Mouse (Mus musculus) MEL (cell line): ENCODE results near the gene Lpar5. TPM values are rescaled to one million over a fixed set of nuclear protein-coding genes. Genes with fewer than 3 reads are reported as not detected.

Experiments used
- DNase-seq: peaks from one replicate; pipeline ENCODE4 v3.0.0; 2011; ENCODE audit warnings: low read depth, low spot score
- H3K27ac ChIP-seq: 2 replicates; pipeline ENCODE4 v1.5.1; 2012; ENCODE audit warnings: low read depth, mild to moderate bottlenecking, control low read depth, low read length, moderate library complexity; ENCODE audit not compliant: control insufficient read depth
- H3K27me3 ChIP-seq, 2 experiments: fragments of 150-350 bp in 1 of 2; sonication (generic) in 1 of 2; 2 replicates each; pipeline ENCODE4 v1.6.1; 2012; ENCODE audit warnings: low read length in 2 of 2, mild to moderate bottlenecking in 2 of 2, improper control_type of control experiment in 1 of 2, moderate library complexity in 1 of 2; ENCODE audit not compliant: insufficient read depth in 2 of 2, control insufficient read depth in 1 of 2
- H3K36me3 ChIP-seq, 2 experiments: 2 replicates each; pipeline ENCODE4 v1.6.1; 2012 to 2014; ENCODE audit warnings: low read length in 2 of 2, improper control_type of control experiment in 1 of 2, inconsistent platforms in 1 of 2, mild to moderate bottlenecking in 1 of 2; ENCODE audit not compliant: insufficient read depth in 2 of 2, control insufficient read depth in 1 of 2
- H3K4me1 ChIP-seq, 2 experiments: fragments of 150-350 bp in 1 of 2; sonication (generic) in 1 of 2; 2 replicates each; pipeline ENCODE4 v1.6.1; 2012; ENCODE audit warnings: low read length in 2 of 2, improper control_type of control experiment in 1 of 2, mild to moderate bottlenecking in 1 of 2; ENCODE audit not compliant: insufficient read depth in 2 of 2, control insufficient read depth in 1 of 2
- H3K4me3 ChIP-seq, 2 experiments: fragments of 150-350 bp in 1 of 2; sonication (generic) in 1 of 2; 2 replicates each; pipeline ENCODE4 v1.5.1; 2012; ENCODE audit warnings: low read depth in 2 of 2, low read length in 2 of 2, mild to moderate bottlenecking in 2 of 2, moderate library complexity in 2 of 2, control low read depth in 1 of 2, improper control_type of control experiment in 1 of 2; ENCODE audit not compliant: control insufficient read depth in 1 of 2, insufficient read depth in 1 of 2
- H3K79me2 ChIP-seq: 2 replicates; pipeline ENCODE4 v1.6.1; 2012; ENCODE audit warnings: mild to moderate bottlenecking, low read length, moderate library complexity; ENCODE audit not compliant: control insufficient read depth, poor library complexity, insufficient read depth
- H3K9ac ChIP-seq: 2 replicates; pipeline ENCODE4 v1.6.1; 2012; ENCODE audit warnings: low read depth, mild to moderate bottlenecking, control low read depth, low read length, moderate library complexity; ENCODE audit not compliant: control insufficient read depth, poor library complexity, severe bottlenecking
- H3K9me3 ChIP-seq: fragments of 150-350 bp; sonication (generic); replicated peaks from 2 replicates; pipeline ENCODE4 v1.6.1; 2012; ENCODE audit warnings: mild to moderate bottlenecking, low read length, improper control_type of control experiment, moderate library complexity; ENCODE audit not compliant: insufficient read depth
- CHD2 ChIP-seq: IDR thresholded peaks from 2 replicates; pipeline ENCODE4 v1.6.1; 2011; ENCODE audit warnings: low read length, improper control_type of control experiment
- CTCF ChIP-seq, 3 experiments: IDR thresholded peaks in 2 of 3; conservative IDR thresholded peaks in 1 of 3; 2 replicates each; pipeline ENCODE4 v1.5.1; 2011 to 2012; ENCODE audit warnings: low read length in 3 of 3, low read depth in 2 of 3, mild to moderate bottlenecking in 2 of 3, improper control_type of control experiment in 1 of 3, inconsistent platforms in 1 of 3, mixed read lengths in 1 of 3, moderate library complexity in 1 of 3; ENCODE audit not compliant: control insufficient read depth in 1 of 3, insufficient read depth in 1 of 3, poor library complexity in 1 of 3, severe bottlenecking in 1 of 3
- E2F4 ChIP-seq: IDR thresholded peaks from 2 replicates; pipeline ENCODE4 v1.6.1; 2011; ENCODE audit warnings: low read depth, low read length, improper control_type of control experiment, borderline replicate concordance
- ELF1 ChIP-seq: IDR thresholded peaks from 2 replicates; pipeline ENCODE4 v1.6.1; 2014; ENCODE audit warnings: low read depth, mild to moderate bottlenecking, inconsistent platforms, low read length, improper control_type of control experiment, moderate library complexity
- EP300 ChIP-seq, 2 experiments: IDR thresholded peaks; 2 replicates each; pipeline ENCODE4 v1.6.1; 2011; ENCODE audit warnings: improper control_type of control experiment in 2 of 2, low read length in 2 of 2, low read depth in 1 of 2, mild to moderate bottlenecking in 1 of 2
- ETS1 ChIP-seq: IDR thresholded peaks from 2 replicates; pipeline ENCODE4 v1.6.1; 2012; ENCODE audit warnings: low read depth, mild to moderate bottlenecking, inconsistent platforms, low read length, improper control_type of control experiment, moderate library complexity
- GABPA ChIP-seq: IDR thresholded peaks from 2 replicates; pipeline ENCODE4 v1.6.1; 2012; ENCODE audit warnings: low read depth, mild to moderate bottlenecking, inconsistent platforms, low read length, improper control_type of control experiment, moderate library complexity
- GATA1 ChIP-seq: IDR thresholded peaks from 2 replicates; pipeline ENCODE4 v1.6.1; 2011; ENCODE audit warnings: low read depth, low read length, improper control_type of control experiment
- JUND ChIP-seq: IDR thresholded peaks from 2 replicates; pipeline ENCODE4 v1.6.1; 2011; ENCODE audit warnings: low read depth, mild to moderate bottlenecking, improper control_type of control experiment, low read length
- KAT2A ChIP-seq: conservative IDR thresholded peaks from 2 replicates; pipeline ENCODE4 v1.6.1; 2012; ENCODE audit warnings: low read depth, low read length, improper control_type of control experiment, inconsistent platforms
- MAX ChIP-seq: IDR thresholded peaks from 2 replicates; pipeline ENCODE4 v1.6.1; 2011; ENCODE audit warnings: low read length, improper control_type of control experiment
- MAZ ChIP-seq: IDR thresholded peaks from 2 replicates; pipeline ENCODE4 v1.6.1; 2012; ENCODE audit warnings: low read depth, mild to moderate bottlenecking, inconsistent platforms, low read length, improper control_type of control experiment
- MEF2A ChIP-seq: IDR thresholded peaks from 2 replicates; pipeline ENCODE4 v1.6.1; 2014; ENCODE audit warnings: low read depth, mild to moderate bottlenecking, inconsistent platforms, low read length, improper control_type of control experiment; ENCODE audit not compliant: poor library complexity, insufficient replicate concordance, severe bottlenecking; ENCODE audit errors: extremely low read depth
- MYB ChIP-seq: IDR thresholded peaks from 2 replicates; pipeline ENCODE4 v1.6.1; 2011; ENCODE audit warnings: mild to moderate bottlenecking, low read depth, low read length, improper control_type of control experiment
- MYC ChIP-seq: IDR thresholded peaks from 2 replicates; pipeline ENCODE4 v1.6.1; 2011; ENCODE audit warnings: low read depth, mild to moderate bottlenecking, low read length, improper control_type of control experiment, moderate library complexity
- NELFE ChIP-seq: IDR thresholded peaks from 2 replicates; pipeline ENCODE4 v1.6.1; 2011; ENCODE audit warnings: low read depth, low read length, improper control_type of control experiment
- POLR2A ChIP-seq, 2 experiments: IDR thresholded peaks; 2 replicates each; pipeline ENCODE4 v1.6.1; 2011 to 2012; ENCODE audit warnings: low read length in 2 of 2, mild to moderate bottlenecking in 2 of 2, control low read depth in 1 of 2, improper control_type of control experiment in 1 of 2, low read depth in 1 of 2, moderate library complexity in 1 of 2; ENCODE audit not compliant: control insufficient read depth in 1 of 2, insufficient read depth in 1 of 2, poor library complexity in 1 of 2
- POLR2AphosphoS5 ChIP-seq: IDR thresholded peaks from 2 replicates; pipeline ENCODE4 v1.6.1; 2012; ENCODE audit warnings: low read depth, borderline replicate concordance, mild to moderate bottlenecking, inconsistent platforms, low read length, moderate library complexity, mixed read lengths
- RCOR1 ChIP-seq: IDR thresholded peaks from 2 replicates; pipeline ENCODE4 v1.6.1; 2012; ENCODE audit warnings: low read depth, mild to moderate bottlenecking, inconsistent platforms, low read length, improper control_type of control experiment
- SIN3A ChIP-seq: IDR thresholded peaks from 2 replicates; pipeline ENCODE4 v1.6.1; 2012; ENCODE audit warnings: low read length, improper control_type of control experiment, inconsistent platforms
- SMC3 ChIP-seq: IDR thresholded peaks from 2 replicates; pipeline ENCODE4 v1.6.1; 2011; ENCODE audit warnings: low read depth, low read length, improper control_type of control experiment
- TBP ChIP-seq: IDR thresholded peaks from 2 replicates; pipeline ENCODE4 v1.8.0; 2011; ENCODE audit warnings: low read depth, low read length, improper control_type of control experiment
- TCF12 ChIP-seq: IDR thresholded peaks from 2 replicates; pipeline ENCODE4 v1.6.1; 2014; ENCODE audit warnings: low read depth, mild to moderate bottlenecking, inconsistent platforms, low read length, improper control_type of control experiment, moderate library complexity
- UBTF ChIP-seq: IDR thresholded peaks from 2 replicates; pipeline ENCODE4 v1.6.1; 2012; ENCODE audit warnings: low read depth, mild to moderate bottlenecking, inconsistent platforms, low read length, improper control_type of control experiment, moderate library complexity, borderline replicate concordance; ENCODE audit not compliant: insufficient read depth
- USF1 ChIP-seq: IDR thresholded peaks from 2 replicates; pipeline ENCODE4 v1.6.1; 2014; ENCODE audit warnings: low read depth, mild to moderate bottlenecking, inconsistent platforms, low read length, improper control_type of control experiment, moderate library complexity
- USF2 ChIP-seq, 2 experiments: IDR thresholded peaks; 2 replicates each; pipeline ENCODE4 v1.6.1; 2011 to 2012; ENCODE audit warnings: improper control_type of control experiment in 2 of 2, low read length in 2 of 2, borderline replicate concordance in 1 of 2, inconsistent platforms in 1 of 2, low read depth in 1 of 2, mild to moderate bottlenecking in 1 of 2; ENCODE audit not compliant: insufficient read depth in 1 of 2
- ZC3H11A ChIP-seq: IDR thresholded peaks from 2 replicates; pipeline ENCODE4 v1.6.1; 2012; ENCODE audit warnings: low read depth, mild to moderate bottlenecking, inconsistent platforms, low read length, improper control_type of control experiment
- ZKSCAN1 ChIP-seq: IDR thresholded peaks from 2 replicates; pipeline ENCODE4 v1.6.1; 2012; ENCODE audit warnings: low read depth, mild to moderate bottlenecking, inconsistent platforms, low read length, improper control_type of control experiment, moderate library complexity
- ZMIZ1 ChIP-seq: IDR thresholded peaks from 2 replicates; pipeline ENCODE4 v1.6.1; 2012; ENCODE audit warnings: low read depth, mild to moderate bottlenecking, inconsistent platforms, low read length, improper control_type of control experiment, moderate library complexity
- ZNF384 ChIP-seq: IDR thresholded peaks from 2 replicates; pipeline ENCODE4 v1.6.1; 2012; ENCODE audit warnings: low read depth, mild to moderate bottlenecking, inconsistent platforms, low read length, improper control_type of control experiment
- polyA plus RNA-seq, 2 experiments: library from polyadenylated mRNA; stranded (reverse) in 1 of 2; unstranded in 1 of 2; fragments of >175 nt in 1 of 2; fragments of >200 nt in 1 of 2; gene quantifications; 2 replicates each; pipeline versions ENCODE4 v1.2.1 to v1.2.4; 2012; ENCODE audit warnings: low replicate concordance in 2 of 2, low read depth in 1 of 2; ENCODE audit not compliant: insufficient read length in 2 of 2, insufficient read depth in 1 of 2, missing spikeins in 1 of 2
- total RNA-seq: library from RNA; depleted of rRNA; stranded (reverse); fragments of 300-350 nt; gene quantifications from 2 replicates; pipeline ENCODE4 v1.2.3, GENCODE M21; 2012

Lpar5 gene
- total and polyA plus RNA-seq, 3 experiments: 2.8 to 16.2 TPM; not detected in 1

- H3K4me3 ChIP-seq: no peak overlapping the region
- TF ChIP-seq TBP (no peak), ZC3H11A (no peak), TCF12 (no peak), EP300 (IDR thresholded peaks at IDR 0.05; ENCODE audit: low read depth in 1 of 2, low read length in 2 of 2) (no peak), USF1 (no peak), ZMIZ1 (no peak), MAZ (no peak), MYB (no peak), POLR2A (IDR thresholded peaks at IDR 0.05; ENCODE audit: control insufficient read depth in 1 of 2, insufficient read depth in 1 of 2, low read depth in 1 of 2, low read length in 2 of 2, poor library complexity in 1 of 2) (no peak), GATA1 (no peak), MYC (no peak), JUND (no peak), ZKSCAN1 (no peak), UBTF (no peak), USF2 (IDR thresholded peaks at IDR 0.05; ENCODE audit: borderline replicate concordance in 1 of 2, insufficient read depth in 1 of 2, low read depth in 1 of 2, low read length in 2 of 2) (no peak), E2F4 (no peak), ELF1 (no peak), MEF2A (no peak), ZNF384 (no peak)
- TF ChIP-seq, all 39 proteins: peak for 0
- Histone ChIP-seq H3K27ac (peak overlapping the region; percentile 86), H3K36me3 (peaks cover 4 to 22% of the 10 kb centered on the region in 2 experiments), H3K9me3 (no peaks in the 10 kb centered on the region), H3K9ac (no peak overlapping the region), H3K27me3 (no peaks in the 10 kb centered on the region), H3K79me2 (peaks cover 5% of the 10 kb centered on the region; the same call in 1 of the 2 replicates), H3K4me1 (peaks cover 13 to 18% of the 10 kb centered on the region in 2 experiments)
- DNase-seq: no peak
These were observed 29.1 kb upstream of the Lpar5 start for GRCm38 (mm10) chr6:125038666-125039065.

GRCm38 (mm10) chr6:125039131-125039530 lies 28.6 kb upstream of the Lpar5 start:
- H3K4me1 ChIP-seq: peaks cover 13 to 18% of the 10 kb centered on the region in 2 experiments
- no peaks in the 10 kb centered on the region for H3K27me3 ChIP-seq
- peaks cover under 1 to 22% of the 10 kb centered on the region in 2 experiments for H3K36me3 ChIP-seq
- DNase-seq: no peak
- peak overlapping the region in 1 of 2 experiments; percentile 16; a peak in 1 of 4 replicates for H3K4me3 ChIP-seq
- peaks cover 5% of the 10 kb centered on the region; the same call in 1 of the 2 replicates for H3K79me2 ChIP-seq
- TF ChIP-seq ELF1 (no peak), ZKSCAN1 (0 out of 2 replicates have a peak, but pooled peaks have one; percentile 51), SMC3 (no peak), KAT2A (no peak), USF1 (no peak), MAX (no peak), JUND (no peak), ZNF384 (no peak), POLR2AphosphoS5 (no peak), SIN3A (no peak), POLR2A (IDR thresholded peaks at IDR 0.05; ENCODE audit: control insufficient read depth in 1 of 2, insufficient read depth in 1 of 2, low read depth in 1 of 2, low read length in 2 of 2, poor library complexity in 1 of 2) (no peak; a peak in 1 of 4 replicates), RCOR1 (0 out of 2 replicates have a peak, but pooled peaks have one; percentile 17), GABPA (no peak), CTCF (IDR thresholded peaks at IDR 0.05 in 2 of 3, conservative IDR thresholded peaks at IDR 0.05 in 1 of 3; ENCODE audit: control insufficient read depth in 1 of 3, insufficient read depth in 1 of 3, low read depth in 2 of 3, low read length in 3 of 3, poor library complexity in 1 of 3, severe bottlenecking in 1 of 3) (no peak), CHD2 (peak; percentile 16; the same call in 1 of the 2 replicates), MYC (no peak; the same call in 1 of the 2 replicates), UBTF (no peak), ETS1 (no peak), NELFE (no peak), TBP (no peak), MEF2A (no peak), ZMIZ1 (peak; percentile 64; the same call in 1 of the 2 replicates)
- TF ChIP-seq, all 39 proteins: peak for 4
- no peaks in the 10 kb centered on the region for H3K9me3 ChIP-seq
- H3K27ac ChIP-seq: peak overlapping the region; percentile 86
- peak overlapping the region; percentile 61 for H3K9ac ChIP-seq
